Mouse (Mus musculus): ENCODE results near the gene BC030867. TPM values are rescaled to one million over a fixed set of nuclear protein-coding genes. Genes with fewer than 3 reads are reported as not detected.

The BC030867 gene
- polyA plus RNA-seq, 1 experiment from 2014 or later: 2.6 TPM

- Histone ChIP-seq H3K9me3 (ENCODE audit: control insufficient read depth, low read length) (no peaks in the 10 kb centered on the region), H3K4me3 (replicated peaks; ENCODE audit: low read depth, low read length) (no peak overlapping the region), H3K27me3 (ENCODE audit: control insufficient read depth, insufficient read depth, low read length) (no peaks in the 10 kb centered on the region), H3K4me2 (ENCODE audit: low read length) (peak overlapping the region; percentile 40), H3K4me1 (ENCODE audit: control insufficient read depth, insufficient read depth, low read length) (peaks cover 46% of the 10 kb centered on the region), H3K9ac (replicated peaks; ENCODE audit: low read length) (peak overlapping the region; percentile 27; the same call in 1 of the 2 replicates), H3K36me3 (ENCODE audit: control insufficient read depth, insufficient read depth, low read length) (peaks cover 26% of the 10 kb centered on the region), H3K27ac (replicated peaks; ENCODE audit: low read depth, low read length) (no peak overlapping the region)
- 69% methylated on average over 5 of the region's 5 CpGs for WGBS
- ATAC-seq (ENCODE audit: low FRiP score, low TSS enrichment) (no peak), DNase-seq (no peak)
Observed at GRCm38 (mm10) chr11:102225221-102225620, 23.5 kb upstream of the BC030867 start.

- DNase-seq (no peak), ATAC-seq (ENCODE audit: low FRiP score, low TSS enrichment) (no peak)
- Histone ChIP-seq H3K9ac (replicated peaks; ENCODE audit: low read length) (peak overlapping the region; percentile 92; the same call in 1 of the 2 replicates), H3K4me1 (ENCODE audit: control insufficient read depth, insufficient read depth, low read length) (peaks cover 46% of the 10 kb centered on the region), H3K9me3 (ENCODE audit: control insufficient read depth, low read length) (no peaks in the 10 kb centered on the region), H3K4me3 (replicated peaks; ENCODE audit: low read depth, low read length) (no peak overlapping the region), H3K27ac (replicated peaks; ENCODE audit: low read depth, low read length) (no peak overlapping the region; the same call in 1 of the 2 replicates), H3K27me3 (ENCODE audit: control insufficient read depth, insufficient read depth, low read length) (no peaks in the 10 kb centered on the region), H3K36me3 (ENCODE audit: control insufficient read depth, insufficient read depth, low read length) (peaks cover 26% of the 10 kb centered on the region), H3K4me2 (ENCODE audit: low read length) (peak overlapping the region; percentile 69)
- 55% methylated on average over 12 of the region's 12 CpGs for WGBS
Observed at GRCm38 (mm10) chr11:102226067-102226978, 22.4 kb upstream of the BC030867 start.

- ATAC-seq (ENCODE audit: low FRiP score, low TSS enrichment) (peak; percentile 46), DNase-seq (peak; percentile 79)
- Histone ChIP-seq H3K9ac (replicated peaks; ENCODE audit: low read length) (peak overlapping the region; percentile 92), H3K4me2 (ENCODE audit: low read length) (peak overlapping the region; percentile 69), H3K4me1 (ENCODE audit: control insufficient read depth, insufficient read depth, low read length) (peaks cover 46% of the 10 kb centered on the region), H3K9me3 (ENCODE audit: control insufficient read depth, low read length) (no peaks in the 10 kb centered on the region), H3K4me3 (replicated peaks; ENCODE audit: low read depth, low read length) (peak overlapping the region; percentile 87), H3K27ac (replicated peaks; ENCODE audit: low read depth, low read length) (peak overlapping the region; percentile 97), H3K27me3 (ENCODE audit: control insufficient read depth, insufficient read depth, low read length) (no peaks in the 10 kb centered on the region), H3K36me3 (ENCODE audit: control insufficient read depth, insufficient read depth, low read length) (peaks cover 19% of the 10 kb centered on the region)
- 3% methylated on average over 12 of the region's 12 CpGs for WGBS
Observed at GRCm38 (mm10) chr11:102227270-102228190, 21.2 kb upstream of the BC030867 start.

- DNase-seq (no peak), ATAC-seq (ENCODE audit: low FRiP score, low TSS enrichment) (no peak; the same call in none of the 2 replicates)
- no peaks in the 10 kb centered on the region for H3K27me3 ChIP-seq (ENCODE audit: control insufficient read depth, insufficient read depth, low read length)
- WGBS: 4% methylated on average over 9 of the region's 9 CpGs
- peak overlapping the region; percentile 97 for H3K27ac ChIP-seq (replicated peaks; ENCODE audit: low read depth, low read length)
- H3K4me2 ChIP-seq (ENCODE audit: low read length): peak overlapping the region; percentile 69
- peak overlapping the region; percentile 92 for H3K9ac ChIP-seq (replicated peaks; ENCODE audit: low read length)
- H3K36me3 ChIP-seq (ENCODE audit: control insufficient read depth, insufficient read depth, low read length): peaks cover 12% of the 10 kb centered on the region; the same call in 1 of the 2 replicates
- H3K4me1 ChIP-seq (ENCODE audit: control insufficient read depth, insufficient read depth, low read length): peaks cover 46% of the 10 kb centered on the region
- H3K4me3 ChIP-seq (replicated peaks; ENCODE audit: low read depth, low read length): peak overlapping the region; percentile 87
- no peaks in the 10 kb centered on the region for H3K9me3 ChIP-seq (ENCODE audit: control insufficient read depth, low read length)
Observed at GRCm38 (mm10) chr11:102228191-102228545, 20.5 kb upstream of the BC030867 start.

GRCm38 (mm10) chr11:102228646-102229268 is 19.9 kb upstream of the BC030867 start:
- H3K27ac ChIP-seq (replicated peaks; ENCODE audit: low read depth, low read length): peak overlapping the region; percentile 97
- H3K4me1 ChIP-seq (ENCODE audit: control insufficient read depth, insufficient read depth, low read length): peaks cover 46% of the 10 kb centered on the region
- H3K36me3 ChIP-seq (ENCODE audit: control insufficient read depth, insufficient read depth, low read length): 0 out of 2 replicates have a peak, but pooled peaks cover 7% of the 10 kb centered on the region
- ATAC-seq (ENCODE audit: low FRiP score, low TSS enrichment): no peak
- H3K9ac ChIP-seq (replicated peaks; ENCODE audit: low read length): peak overlapping the region; percentile 92
- peak overlapping the region; percentile 69 for H3K4me2 ChIP-seq (ENCODE audit: low read length)
- H3K27me3 ChIP-seq (ENCODE audit: control insufficient read depth, insufficient read depth, low read length): no peaks in the 10 kb centered on the region
- peak overlapping the region; percentile 87 for H3K4me3 ChIP-seq (replicated peaks; ENCODE audit: low read depth, low read length)
- WGBS: 4% methylated on average over 7 of the region's 7 CpGs
- DNase-seq: no peak
- H3K9me3 ChIP-seq (ENCODE audit: control insufficient read depth, low read length): no peaks in the 10 kb centered on the region

- 1% methylated on average over 42 of the region's 47 CpGs for WGBS
- peak overlapping the region; percentile 97 for H3K27ac ChIP-seq (replicated peaks; ENCODE audit: low read depth, low read length)
- peaks cover 40% of the 10 kb centered on the region for H3K4me1 ChIP-seq (ENCODE audit: control insufficient read depth, insufficient read depth, low read length)
- H3K27me3 ChIP-seq (ENCODE audit: control insufficient read depth, insufficient read depth, low read length): no peaks in the 10 kb centered on the region
- peak overlapping the region; percentile 92 for H3K9ac ChIP-seq (replicated peaks; ENCODE audit: low read length)
- DNase-seq (peak; percentile 68), ATAC-seq (ENCODE audit: low FRiP score, low TSS enrichment) (peak; percentile 44)
- H3K9me3 ChIP-seq (ENCODE audit: control insufficient read depth, low read length): no peaks in the 10 kb centered on the region
- H3K36me3 ChIP-seq (ENCODE audit: control insufficient read depth, insufficient read depth, low read length): 0 out of 2 replicates have a peak, but pooled peaks cover under 1% of the 10 kb centered on the region
- H3K4me2 ChIP-seq (ENCODE audit: low read length): peak overlapping the region; percentile 69
- peak overlapping the region; percentile 87 for H3K4me3 ChIP-seq (replicated peaks; ENCODE audit: low read depth, low read length)
Observed at GRCm38 (mm10) chr11:102229331-102229953, 19.2 kb upstream of the BC030867 start.

GRCm38 (mm10) chr11:102230006-102230741 is 18.5 kb upstream of the BC030867 start, which contains the start of gene Hdac5:
Hdac5 (minus strand) TSS chr11:102230166.
- Histone ChIP-seq H3K9ac (replicated peaks; ENCODE audit: low read length) (peak within 1 kb of the TSS; percentile 92), H3K27ac (replicated peaks; ENCODE audit: low read depth, low read length) (peak within 1 kb of the TSS; percentile 97), H3K4me3 (replicated peaks; ENCODE audit: low read depth, low read length) (peak within 1 kb of the TSS; percentile 87), H3K4me1 (ENCODE audit: control insufficient read depth, insufficient read depth, low read length) (peaks cover 33% of the 10 kb centered on the region), H3K9me3 (ENCODE audit: control insufficient read depth, low read length) (no peaks in the 10 kb centered on the region), H3K4me2 (ENCODE audit: low read length) (peak within 1 kb of the TSS; percentile 69), H3K36me3 (ENCODE audit: control insufficient read depth, insufficient read depth, low read length) (no peaks in the 10 kb centered on the region), H3K27me3 (ENCODE audit: control insufficient read depth, insufficient read depth, low read length) (no peaks in the 10 kb centered on the region)
- peak; percentile 90 for ATAC-seq (ENCODE audit: low FRiP score, low TSS enrichment)
- DNase-seq: peak; percentile 100
- under 1% methylated on average over 49 of the region's 49 CpGs for WGBS

Measured in midbrain, embryonic 14.5 days (tissue).